Mouse (Mus musculus) kidney, embryonic 15.5 days (tissue): Measurements from ENCODE around the gene BC005537. TPM values are rescaled to one million over a fixed set of nuclear protein-coding genes. Genes with fewer than 3 reads are reported as not detected.

Source experiments
- ATAC-seq: fragments of 200-750 bp; cut with Nextera tagmentation; replicated peaks from 2 replicates; pipeline ENCODE4 v1.8.0; 2017; ENCODE audit warnings: moderate TSS enrichment; ENCODE audit not compliant: low FRiP score
- H3K27ac ChIP-seq: fragments of 300-500 bp; sonication (generic); 2 replicates; pipeline ENCODE4 v1.5.1; 2015; ENCODE audit warnings: mild to moderate bottlenecking, inconsistent platforms
- H3K27me3 ChIP-seq: fragments of 300-500 bp; sonication (generic); 2 replicates; pipeline ENCODE4 v1.6.1; 2015; ENCODE audit warnings: inconsistent platforms
- H3K36me3 ChIP-seq: fragments of 300-500 bp; sonication (generic); 2 replicates; pipeline ENCODE4 v1.6.1; 2015; ENCODE audit warnings: inconsistent platforms
- H3K4me1 ChIP-seq: fragments of 300-500 bp; sonication (generic); 2 replicates; pipeline ENCODE4 v1.6.1; 2015; ENCODE audit warnings: inconsistent platforms
- H3K4me2 ChIP-seq: fragments of 300-500 bp; sonication (generic); 2 replicates; pipeline ENCODE4 v1.6.1; 2015; ENCODE audit warnings: moderate library complexity, mild to moderate bottlenecking, inconsistent platforms
- H3K4me3 ChIP-seq: fragments of 300-500 bp; sonication (generic); replicated peaks from 2 replicates; pipeline ENCODE4 v1.5.1; 2015; ENCODE audit warnings: mild to moderate bottlenecking, inconsistent platforms
- H3K9ac ChIP-seq: fragments of 300-500 bp; sonication (generic); 2 replicates; pipeline ENCODE4 v1.6.1; 2015; ENCODE audit warnings: mild to moderate bottlenecking, inconsistent platforms
- H3K9me3 ChIP-seq: fragments of 300-500 bp; sonication (generic); replicated peaks from 2 replicates; pipeline ENCODE4 v1.6.1; 2016; ENCODE audit warnings: inconsistent platforms
- WGBS: fragments of 180-500 bp; shearing (Covaris S2); methylation state at CpG from one replicate; pipeline ENCODE4 v1.1.7; 2015; ENCODE audit warnings: mixed read lengths; 5-methylcytosine and 5-hydroxymethylcytosine counted together
- polyA plus RNA-seq: library from polyadenylated mRNA; unstranded; fragments of >200 nt; fragmentation: Nextera tagmentation; extraction: Ambion mirVana; gene quantifications from 2 replicates; pipeline ENCODE4 v1.2.1, GENCODE M21; 2015

BC005537 gene
- polyA plus RNA-seq, 1 experiment from 2014 or later: 17.1 TPM

DNA sequence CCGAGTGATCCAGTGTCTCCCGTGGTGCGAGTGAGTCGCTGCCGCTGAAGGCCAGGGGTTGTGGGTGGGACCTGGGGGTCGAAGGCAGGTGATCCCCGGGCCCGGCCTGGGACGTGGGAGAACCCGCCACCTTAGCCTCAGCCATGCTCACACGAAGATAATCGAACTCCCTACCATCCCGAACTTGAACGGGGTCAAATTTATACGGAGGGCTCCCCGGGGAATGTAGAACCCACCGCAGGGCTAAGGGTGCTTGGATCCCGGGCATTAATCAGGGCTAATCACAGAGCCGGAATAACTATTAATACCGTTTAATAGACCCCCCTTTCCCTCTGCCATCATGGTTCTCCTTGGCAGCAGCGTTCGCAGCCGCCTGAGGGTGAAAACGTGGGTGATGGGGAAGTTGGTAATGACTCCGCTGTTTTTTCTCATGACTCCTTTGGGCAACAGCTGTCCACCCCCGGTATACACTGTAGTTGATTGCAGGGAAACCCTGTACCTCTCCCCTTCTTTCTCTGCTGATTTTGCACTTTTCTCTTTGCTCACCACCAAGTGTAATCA lies 754 bp downstream of the BC005537 start:
- Histone ChIP-seq H3K36me3 (peaks cover 20% of the 10 kb centered on the region), H3K4me2 (peak overlapping the region; percentile 87), H3K9ac (peak overlapping the region; percentile 98), H3K27ac (peak overlapping the region; percentile 99), H3K4me3 (peak overlapping the region; percentile 91), H3K9me3 (no peaks in the 10 kb centered on the region), H3K4me1 (peaks cover 16% of the 10 kb centered on the region), H3K27me3 (no peaks in the 10 kb centered on the region)
- no peak for ATAC-seq
- WGBS: under 1% methylated on average over 26 of the region's 26 CpGs

GRCm38 (mm10) chr13:24803196-24803595 lies 1.7 kb downstream of the BC005537 start:
- H3K27ac ChIP-seq: no peak overlapping the region
- H3K4me3 ChIP-seq: peak overlapping the region; percentile 91
- H3K9ac ChIP-seq: peak overlapping the region; percentile 98
- WGBS: 19% methylated on average over 2 of the region's 2 CpGs
- no peaks in the 10 kb centered on the region for H3K27me3 ChIP-seq
- no peak for ATAC-seq
- peaks cover 16% of the 10 kb centered on the region for H3K4me1 ChIP-seq
- H3K4me2 ChIP-seq: peak overlapping the region; percentile 87
- peaks cover 30% of the 10 kb centered on the region for H3K36me3 ChIP-seq
- no peaks in the 10 kb centered on the region for H3K9me3 ChIP-seq

GRCm38 (mm10) chr13:24806079-24806478 lies 4.6 kb downstream of the BC005537 start:
- Histone ChIP-seq H3K27ac (no peak overlapping the region), H3K4me1 (peaks cover 10% of the 10 kb centered on the region), H3K27me3 (no peaks in the 10 kb centered on the region), H3K4me3 (no peak overlapping the region), H3K36me3 (peaks cover 58% of the 10 kb centered on the region), H3K9me3 (no peaks in the 10 kb centered on the region), H3K9ac (no peak overlapping the region), H3K4me2 (no peak overlapping the region)
- ATAC-seq: no peak

- no peaks in the 10 kb centered on the region for H3K4me1 ChIP-seq
- WGBS: 96% methylated on average over 2 of the region's 2 CpGs
- H3K9me3 ChIP-seq: no peaks in the 10 kb centered on the region
- H3K4me3 ChIP-seq: no peak overlapping the region
- H3K27ac ChIP-seq: no peak overlapping the region
- peaks cover 79% of the 10 kb centered on the region for H3K36me3 ChIP-seq
- no peak overlapping the region for H3K4me2 ChIP-seq
- H3K27me3 ChIP-seq: no peaks in the 10 kb centered on the region
- H3K9ac ChIP-seq: no peak overlapping the region
- no peak for ATAC-seq
Observed at GRCm38 (mm10) chr13:24812521-24812920, 11.1 kb downstream of the BC005537 start.

GRCm38 (mm10) chr13:24814616-24815015 lies 13.2 kb downstream of the BC005537 start:
- Histone ChIP-seq H3K36me3 (peaks cover 72% of the 10 kb centered on the region), H3K9me3 (no peaks in the 10 kb centered on the region), H3K9ac (no peak overlapping the region), H3K4me2 (no peak overlapping the region), H3K4me1 (no peaks in the 10 kb centered on the region), H3K27ac (no peak overlapping the region), H3K4me3 (no peak overlapping the region), H3K27me3 (no peaks in the 10 kb centered on the region)
- WGBS: 83% methylated on average over 1 of the region's 1 CpGs
- ATAC-seq: no peak

DNA sequence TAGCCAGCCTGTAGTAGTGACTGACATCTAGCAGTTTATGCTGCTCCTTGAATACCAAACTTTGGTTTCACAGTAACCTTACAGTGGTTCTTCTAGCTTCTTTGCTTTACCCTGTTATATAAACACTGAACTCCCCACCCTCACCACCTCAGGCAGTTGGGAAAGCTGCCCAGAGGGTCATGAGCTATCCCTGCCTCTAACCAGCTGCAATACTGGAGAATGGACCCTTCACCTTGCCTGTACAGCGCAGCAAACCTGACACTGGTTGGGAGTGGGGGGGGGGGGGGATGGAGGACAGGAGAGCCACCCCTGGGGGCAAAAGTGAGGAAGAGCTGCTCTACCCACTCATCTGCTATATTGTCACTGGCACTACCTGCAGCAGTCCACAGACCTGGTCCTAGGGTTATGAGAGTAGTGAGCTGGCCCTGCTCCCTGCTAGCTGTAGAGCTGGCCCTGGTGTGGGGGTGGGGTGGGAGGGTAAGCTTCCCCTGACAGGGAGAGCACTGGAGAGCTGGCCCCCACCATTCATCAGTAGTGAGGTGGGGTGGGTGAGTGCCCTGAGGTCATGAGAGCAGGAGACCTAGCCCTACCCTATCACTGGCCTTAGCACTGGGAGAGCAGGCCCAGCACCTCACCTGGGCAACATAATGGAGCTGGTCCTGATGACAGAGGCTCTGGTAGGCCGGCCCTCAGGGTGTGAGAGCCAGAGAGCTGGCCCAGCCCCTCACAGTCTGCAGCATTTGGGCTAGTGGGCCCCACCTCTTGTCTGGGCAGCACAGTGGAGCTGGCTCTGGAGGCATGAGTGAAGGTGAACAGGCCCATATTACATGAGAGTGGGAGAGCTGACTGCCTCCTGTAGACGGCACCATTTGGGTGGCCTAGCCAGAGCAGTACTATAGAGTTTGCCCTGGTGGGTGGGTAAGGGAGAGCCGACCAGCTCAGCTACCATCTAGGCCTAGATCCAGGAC lies 15.0 kb downstream of the BC005537 start:
- no peaks in the 10 kb centered on the region for H3K4me1 ChIP-seq
- H3K4me2 ChIP-seq: no peak overlapping the region
- no peak overlapping the region for H3K4me3 ChIP-seq
- H3K36me3 ChIP-seq: peaks cover 54% of the 10 kb centered on the region
- no peaks in the 10 kb centered on the region for H3K27me3 ChIP-seq
- no peaks in the 10 kb centered on the region for H3K9me3 ChIP-seq
- peak; percentile 84 for ATAC-seq
- H3K9ac ChIP-seq: no peak overlapping the region
- 55% methylated on average over 4 of the region's 4 CpGs for WGBS
- H3K27ac ChIP-seq: no peak overlapping the region

DNA sequence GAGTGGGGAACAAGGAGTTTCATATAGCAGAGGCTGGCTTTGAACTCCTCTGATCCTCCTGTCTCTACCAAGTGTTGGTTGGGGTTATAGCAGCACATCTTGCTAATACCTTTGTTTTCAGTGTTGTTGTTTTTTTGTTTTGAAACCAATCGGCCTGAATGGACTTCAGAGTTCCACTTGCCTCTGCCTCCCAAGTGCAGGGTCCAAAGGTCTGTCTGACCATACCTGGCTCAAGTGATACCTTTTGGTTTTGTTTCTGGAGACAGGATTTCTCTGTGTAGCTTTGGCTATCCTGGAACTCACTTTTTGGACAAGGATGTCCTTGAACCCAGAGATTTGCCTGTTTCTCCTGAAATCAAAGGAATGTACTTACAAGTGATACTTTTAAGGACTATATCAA lies 18.5 kb downstream of the BC005537 start:
- H3K27me3 ChIP-seq: no peaks in the 10 kb centered on the region
- H3K4me2 ChIP-seq: no peak overlapping the region
- no peaks in the 10 kb centered on the region for H3K9me3 ChIP-seq
- H3K9ac ChIP-seq: no peak overlapping the region
- WGBS: 79% methylated on average over 1 of the region's 1 CpGs
- ATAC-seq: no peak
- no peaks in the 10 kb centered on the region for H3K4me1 ChIP-seq
- H3K36me3 ChIP-seq: peaks cover 25% of the 10 kb centered on the region
- no peak overlapping the region for H3K27ac ChIP-seq
- H3K4me3 ChIP-seq: no peak overlapping the region

GRCm38 (mm10) chr13:24822663-24823343 lies 21.3 kb downstream of the BC005537 start:
- Histone ChIP-seq H3K27ac (no peak overlapping the region), H3K4me3 (no peak overlapping the region), H3K4me1 (no peaks in the 10 kb centered on the region), H3K27me3 (no peaks in the 10 kb centered on the region), H3K4me2 (no peak overlapping the region), H3K9me3 (no peaks in the 10 kb centered on the region), H3K36me3 (peaks cover 13% of the 10 kb centered on the region), H3K9ac (no peak overlapping the region)
- no peak for ATAC-seq
- 84% methylated on average over 16 of the region's 16 CpGs for WGBS

DNA sequence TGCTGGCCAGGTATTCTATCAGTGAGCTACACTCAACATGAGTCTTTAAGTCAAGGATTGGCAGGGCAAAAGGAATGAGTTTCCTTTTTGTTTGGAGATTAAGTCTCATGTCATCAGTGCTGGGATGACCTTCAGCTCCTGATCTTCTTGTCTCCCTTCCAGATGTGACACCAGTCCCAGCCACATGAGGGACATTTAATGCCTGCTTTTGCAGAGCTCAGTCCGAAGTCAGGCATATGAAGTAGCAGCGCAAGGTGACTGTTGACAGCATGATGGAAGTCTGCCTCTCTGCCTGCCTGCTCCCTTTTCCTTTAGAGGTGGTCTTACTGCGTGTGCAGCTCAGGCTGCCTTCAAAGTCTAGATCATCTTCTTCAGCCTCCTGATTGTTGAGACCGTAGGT lies 23.2 kb downstream of the BC005537 start:
- H3K9me3 ChIP-seq: no peaks in the 10 kb centered on the region
- H3K9ac ChIP-seq: no peak overlapping the region
- ATAC-seq: no peak
- 91% methylated on average over 4 of the region's 4 CpGs for WGBS
- peaks cover under 1% of the 10 kb centered on the region; the same call in 1 of the 2 replicates for H3K36me3 ChIP-seq
- no peaks in the 10 kb centered on the region for H3K4me1 ChIP-seq
- no peak overlapping the region for H3K4me2 ChIP-seq
- no peak overlapping the region for H3K27ac ChIP-seq
- H3K27me3 ChIP-seq: no peaks in the 10 kb centered on the region
- no peak overlapping the region for H3K4me3 ChIP-seq

DNA sequence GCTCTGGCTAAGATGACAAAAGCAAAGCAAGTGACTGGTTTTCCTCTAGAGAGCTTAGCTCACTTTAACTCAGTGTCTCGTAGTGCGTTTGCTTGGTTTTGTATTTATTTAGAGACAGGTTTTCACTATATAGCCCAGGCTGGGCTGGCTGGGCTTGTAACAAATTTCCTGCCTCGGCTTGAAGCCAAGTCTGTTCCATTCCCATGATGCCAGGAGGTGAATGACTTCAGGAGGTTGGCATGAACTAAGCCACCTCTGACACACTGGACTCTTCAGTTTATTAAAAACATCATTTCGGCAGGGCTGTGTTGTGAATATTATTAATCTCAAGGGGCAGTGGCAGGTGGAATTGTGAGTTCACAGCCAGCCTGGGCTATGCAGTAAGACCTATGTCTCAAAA lies 24.1 kb downstream of the BC005537 start:
- H3K27me3 ChIP-seq: no peaks in the 10 kb centered on the region
- no peaks in the 10 kb centered on the region for H3K9me3 ChIP-seq
- no peak overlapping the region for H3K4me3 ChIP-seq
- H3K27ac ChIP-seq: no peak overlapping the region
- H3K4me1 ChIP-seq: 0 out of 2 replicates have a peak, but pooled peaks cover 1% of the 10 kb centered on the region
- no peak overlapping the region for H3K9ac ChIP-seq
- WGBS: 89% methylated on average over 4 of the region's 4 CpGs
- no peak for ATAC-seq
- no peaks in the 10 kb centered on the region for H3K36me3 ChIP-seq
- no peak overlapping the region for H3K4me2 ChIP-seq

DNA sequence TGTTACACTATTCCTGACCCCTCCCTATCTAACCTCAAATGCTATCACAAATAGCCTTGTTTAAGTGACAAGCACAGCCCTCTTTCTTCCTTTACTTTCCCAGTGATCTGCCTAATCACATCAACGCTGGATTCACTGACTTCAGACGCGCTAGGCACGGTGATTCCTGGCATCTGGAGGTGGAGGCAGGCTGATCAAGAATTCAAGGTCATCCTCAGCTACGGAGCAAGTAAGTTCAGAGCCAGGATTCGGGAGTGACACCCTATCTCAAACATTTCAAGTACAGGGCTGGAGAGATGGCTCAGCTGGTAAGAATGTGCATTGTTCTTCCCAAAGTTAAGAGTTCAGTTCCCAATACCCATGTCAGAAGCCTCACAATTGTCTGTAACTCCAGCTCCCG lies 24.7 kb downstream of the BC005537 start:
- H3K36me3 ChIP-seq: no peaks in the 10 kb centered on the region
- H3K27ac ChIP-seq: no peak overlapping the region
- H3K9ac ChIP-seq: no peak overlapping the region
- H3K9me3 ChIP-seq: no peaks in the 10 kb centered on the region
- no peak overlapping the region for H3K4me3 ChIP-seq
- H3K4me2 ChIP-seq: no peak overlapping the region
- H3K27me3 ChIP-seq: no peaks in the 10 kb centered on the region
- ATAC-seq: no peak
- 0 out of 2 replicates have a peak, but pooled peaks cover 2% of the 10 kb centered on the region for H3K4me1 ChIP-seq
- WGBS: 83% methylated on average over 7 of the region's 7 CpGs

- peaks cover 20% of the 10 kb centered on the region for H3K4me1 ChIP-seq
- peak overlapping the region; percentile 91 for H3K9ac ChIP-seq
- 2% methylated on average over 20 of the region's 20 CpGs for WGBS
- H3K27me3 ChIP-seq: no peaks in the 10 kb centered on the region
- no peak for ATAC-seq
- H3K9me3 ChIP-seq: no peaks in the 10 kb centered on the region
- peak overlapping the region; percentile 86 for H3K27ac ChIP-seq
- peak overlapping the region; percentile 85 for H3K4me3 ChIP-seq
- H3K36me3 ChIP-seq: peaks cover 4% of the 10 kb centered on the region; the same call in 1 of the 2 replicates
- peak overlapping the region; percentile 65 for H3K4me2 ChIP-seq
Observed at GRCm38 (mm10) chr13:24830756-24831352, 29.4 kb downstream of the BC005537 start.
